Comparison of ENCODE assay signal across 21 mouse cellular contexts in genomic region chr1:121701826-121702225, GRCm38 (mm10).
DNase-seq lines count a peak whose midpoint lies in the region; ATAC-seq and TF ChIP-seq lines count a peak whose summit lies in the region.
"Had no signal": no experiment of that assay in that cellular context is flagged by ENCODE, and none has a peak within 500 bp of the region (broad histone marks: within the 10 kb centered on the region; RNA-seq: fewer than 3 reads in every experiment).

No protein-coding gene starts in this region.

- no peak for ATAC-seq in embryonic facial prominence, embryonic 13.5 days (ENCODE audit: insufficient number of reproducible peaks, insufficient read depth, low FRiP score, low TSS enrichment, low read depth)
- ATAC-seq in midbrain, postnatal 0 days (ENCODE audit: low FRiP score) = peak; percentile 41; the same call in 1 of the 2 replicates

- H3K27ac ChIP-seq in embryonic facial prominence, embryonic 13.5 days = peak overlapping the region; percentile 49
- H3K27ac ChIP-seq in midbrain, postnatal 0 days (ENCODE audit: low read depth, low read length) = peak overlapping the region; percentile 43; the same call in 1 of the 2 replicates
- H3K27ac ChIP-seq: heart, adult 2 months; heart, embryonic 15.5 days; neural tube, embryonic 13.5 days; stomach, postnatal 0 days had no signal

- 9% methylated on average over 7 of the region's 7 CpGs for WGBS in embryonic facial prominence, embryonic 13.5 days
- 19% methylated on average over 7 of the region's 7 CpGs for WGBS in midbrain, postnatal 0 days

- peak; percentile 34 for DNase-seq in embryo, embryonic 11 days
- DNase-seq in embryo, embryonic 10 days (ENCODE audit: low spot score) = no peak
- DNase-seq in left cerebral cortex, adult 11 months (ENCODE audit: low spot score) = peak; percentile 10
- no peak for DNase-seq in left cerebral cortex, adult 9 months (ENCODE audit: low spot score in 2 of 2)
- peak; percentile 48 for DNase-seq in midbrain, postnatal 0 days (ENCODE audit: low spot score)
- DNase-seq in spleen, postnatal 10 days (ENCODE audit: low spot score in 2 of 2) = no peak
- no peak for DNase-seq in heart, postnatal 36 days
- DNase-seq: cerebellum, postnatal 10 days; gastrocnemius, postnatal 14 days; heart, adult 2 months; kidney, adult 8-10 months; kidney, postnatal 25 days; layer of hippocampus, adult 9-11 months; lung, adult 2 months; lung, postnatal 36 days; right cerebral cortex, postnatal 25 days; thymus, postnatal 14 days had no signal

- H3K4me1 ChIP-seq in embryonic facial prominence, embryonic 13.5 days = peaks cover 19% of the 10 kb centered on the region
- H3K4me1 ChIP-seq in midbrain, postnatal 0 days (ENCODE audit: insufficient read depth, low read length) = no peaks in the 10 kb centered on the region
- H3K4me1 ChIP-seq: heart, embryonic 15.5 days; neural tube, embryonic 13.5 days had no signal

- H3K27me3 ChIP-seq in embryonic facial prominence, embryonic 13.5 days = no peaks in the 10 kb centered on the region
- no peaks in the 10 kb centered on the region for H3K27me3 ChIP-seq in midbrain, postnatal 0 days (ENCODE audit: insufficient read depth, low read length)
- H3K27me3 ChIP-seq: heart, embryonic 15.5 days; neural tube, embryonic 13.5 days had no signal

- no peaks in the 10 kb centered on the region for H3K36me3 ChIP-seq in embryonic facial prominence, embryonic 13.5 days
- H3K36me3 ChIP-seq in midbrain, postnatal 0 days (ENCODE audit: insufficient read depth, low read length) = no peaks in the 10 kb centered on the region
- H3K36me3 ChIP-seq: heart, embryonic 15.5 days; neural tube, embryonic 13.5 days had no signal

- no peaks in the 10 kb centered on the region for H3K9me3 ChIP-seq in embryonic facial prominence, embryonic 13.5 days
- no peaks in the 10 kb centered on the region for H3K9me3 ChIP-seq in midbrain, postnatal 0 days (ENCODE audit: low read length)
- H3K9me3 ChIP-seq: heart, embryonic 15.5 days; neural tube, embryonic 13.5 days had no signal

- H3K4me2 ChIP-seq in embryonic facial prominence, embryonic 13.5 days = peak overlapping the region; percentile 39
- H3K4me2 ChIP-seq in midbrain, postnatal 0 days (ENCODE audit: low read depth, low read length, poor library complexity, severe bottlenecking) = no peak overlapping the region
- H3K4me2 ChIP-seq: heart, embryonic 15.5 days; neural tube, embryonic 13.5 days had no signal

- no peak overlapping the region for H3K9ac ChIP-seq in embryonic facial prominence, embryonic 13.5 days
- H3K9ac ChIP-seq in midbrain, postnatal 0 days (replicated peaks; ENCODE audit: low read length, poor library complexity, severe bottlenecking) = no peak overlapping the region
- H3K9ac ChIP-seq: heart, embryonic 15.5 days; neural tube, embryonic 13.5 days had no signal

- intact Hi-C loops in heart, postnatal 36 days (cut with DNase I) = no loop called here

- TF ChIP-seq CTCF in midbrain, postnatal 0 days (IDR thresholded peaks at IDR 0.05) = no peak

- no peak overlapping the region for H3K4me3 ChIP-seq in embryonic facial prominence, embryonic 13.5 days
- H3K4me3 ChIP-seq in midbrain, postnatal 0 days (ENCODE audit: low read depth, low read length) = no peak overlapping the region
- H3K4me3 ChIP-seq: heart, adult 2 months; heart, embryonic 15.5 days; neural tube, embryonic 13.5 days had no signal

Comparison
In these comparisons a context has a peak if more than half of its experiments do, and no peak if none do; other contexts are left out.
1. DNase-seq: peak in embryo, embryonic 11 days (single experiment), left cerebral cortex, adult 11 months (single experiment) and midbrain, postnatal 0 days (single experiment); none in embryo, embryonic 10 days (single experiment), left cerebral cortex, adult 9 months (0 of 2), spleen, postnatal 10 days (0 of 2) and heart, postnatal 36 days (0 of 2).